In the genomic region with DNA sequence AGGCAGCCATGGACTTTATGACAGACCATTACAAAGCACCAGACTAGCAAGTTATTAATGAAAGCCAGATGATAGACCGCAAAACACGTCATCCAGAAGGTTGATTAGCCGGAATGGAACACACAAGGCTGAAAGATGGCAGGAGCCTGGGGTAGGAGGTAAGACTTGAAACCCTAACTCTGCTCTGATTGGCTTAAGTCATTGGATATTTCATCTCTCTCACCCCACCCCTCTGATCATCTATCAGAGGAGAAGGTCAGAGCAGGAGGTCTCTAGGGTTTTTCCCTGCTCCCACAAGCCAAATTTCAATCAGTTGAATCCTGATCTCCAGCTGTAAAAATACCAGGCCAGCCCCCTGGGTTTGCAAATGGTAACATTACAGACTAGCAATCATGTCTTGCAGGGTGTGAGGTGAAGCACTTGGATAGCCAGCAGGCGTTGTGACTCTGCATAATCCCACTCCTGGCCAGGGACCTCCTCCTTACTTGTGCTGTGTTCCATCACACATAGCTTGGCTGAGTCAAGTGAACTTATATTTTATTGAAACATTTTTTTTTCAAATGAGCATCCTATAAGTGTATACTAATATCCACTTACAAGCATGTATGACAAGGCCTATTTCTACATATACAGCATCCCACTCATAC, we compare ENCODE assay signal across 28 mouse cellular contexts.
DNase-seq lines count a peak whose midpoint lies in the region; ATAC-seq lines count a peak whose summit lies in the region.
"Had no signal": no experiment of that assay in that cellular context is flagged by ENCODE, and none has a peak within 500 bp of the region (broad histone marks: within the 10 kb centered on the region; RNA-seq: fewer than 3 reads in every experiment).

No protein-coding gene starts in this region.

- H3K9me3 ChIP-seq in limb, embryonic 11.5 days (ENCODE audit: control insufficient read depth, low read length): no peaks in the 10 kb centered on the region
- H3K9me3 ChIP-seq in limb, embryonic 10.5 days (replicated peaks): no peaks in the 10 kb centered on the region
- no peaks in the 10 kb centered on the region for H3K9me3 ChIP-seq in embryonic facial prominence, embryonic 12.5 days
- H3K9me3 ChIP-seq in hindbrain, embryonic 14.5 days (ENCODE audit: control insufficient read depth, low read length): no peaks in the 10 kb centered on the region
- H3K9me3 ChIP-seq in hindbrain, embryonic 12.5 days (replicated peaks): no peaks in the 10 kb centered on the region
- H3K9me3 ChIP-seq: forebrain, embryonic 10.5 days; forebrain, embryonic 15.5 days; heart, embryonic 12.5 days; intestine, embryonic 15.5 days; limb, embryonic 12.5 days; liver, embryonic 12.5 days; midbrain, embryonic 12.5 days had no signal

- no peaks in the 10 kb centered on the region for H3K4me1 ChIP-seq in limb, embryonic 11.5 days (ENCODE audit: control insufficient read depth, insufficient read depth, low read length)
- H3K4me1 ChIP-seq in limb, embryonic 10.5 days: peaks cover 7% of the 10 kb centered on the region; the same call in 1 of the 2 replicates
- no peaks in the 10 kb centered on the region for H3K4me1 ChIP-seq in embryonic facial prominence, embryonic 12.5 days
- H3K4me1 ChIP-seq in hindbrain, embryonic 14.5 days (replicated peaks; ENCODE audit: control insufficient read depth, insufficient read depth, low read length): 0 out of 2 replicates have a peak, but pooled peaks cover 3% of the 10 kb centered on the region
- H3K4me1 ChIP-seq in hindbrain, embryonic 12.5 days: no peaks in the 10 kb centered on the region
- H3K4me1 ChIP-seq: forebrain, embryonic 15.5 days; liver, embryonic 12.5 days; midbrain, embryonic 12.5 days had no signal

- no peaks in the 10 kb centered on the region for H3K36me3 ChIP-seq in limb, embryonic 11.5 days (ENCODE audit: control insufficient read depth, insufficient read depth, low read length)
- H3K36me3 ChIP-seq in limb, embryonic 10.5 days: no peaks in the 10 kb centered on the region
- H3K36me3 ChIP-seq in embryonic facial prominence, embryonic 12.5 days: no peaks in the 10 kb centered on the region
- no peaks in the 10 kb centered on the region for H3K36me3 ChIP-seq in hindbrain, embryonic 14.5 days (replicated peaks; ENCODE audit: control insufficient read depth, insufficient read depth)
- H3K36me3 ChIP-seq in hindbrain, embryonic 12.5 days: no peaks in the 10 kb centered on the region
- H3K36me3 ChIP-seq: forebrain, embryonic 10.5 days; forebrain, embryonic 15.5 days; heart, embryonic 12.5 days; intestine, embryonic 15.5 days; limb, embryonic 12.5 days; liver, embryonic 12.5 days; midbrain, embryonic 12.5 days had no signal

- ATAC-seq in limb, embryonic 11.5 days (ENCODE audit: insufficient number of reproducible peaks, low FRiP score, low TSS enrichment, low read depth): no peak
- ATAC-seq in embryonic facial prominence, embryonic 12.5 days (ENCODE audit: insufficient number of reproducible peaks, insufficient read depth, low FRiP score, low TSS enrichment): peak; percentile 56; the same call in 1 of the 2 replicates
- ATAC-seq in hindbrain, embryonic 14.5 days (ENCODE audit: low FRiP score): no peak
- no peak for ATAC-seq in hindbrain, embryonic 12.5 days (ENCODE audit: low FRiP score)
- ATAC-seq: CD4-positive, CD25-positive, alpha-beta regulatory T cell, adult 4 months; forebrain, embryonic 15.5 days; hindbrain, embryonic 16.5 days; intestine, embryonic 15.5 days; liver, embryonic 12.5 days; liver, postnatal 0 days had no signal

- no peak overlapping the region for H3K4me3 ChIP-seq in limb, embryonic 11.5 days (ENCODE audit: low read depth, low read length)
- no peak overlapping the region for H3K4me3 ChIP-seq in limb, embryonic 10.5 days
- H3K4me3 ChIP-seq in embryonic facial prominence, embryonic 12.5 days: no peak overlapping the region
- no peak overlapping the region for H3K4me3 ChIP-seq in hindbrain, embryonic 14.5 days (replicated peaks; ENCODE audit: low read length)
- no peak overlapping the region for H3K4me3 ChIP-seq in hindbrain, embryonic 12.5 days
- H3K4me3 ChIP-seq: forebrain, embryonic 10.5 days; forebrain, embryonic 15.5 days; heart, adult 2 months; heart, embryonic 12.5 days; intestine, embryonic 15.5 days; limb, embryonic 12.5 days; liver, embryonic 12.5 days; midbrain, embryonic 12.5 days had no signal

- no peak overlapping the region for H3K27ac ChIP-seq in limb, embryonic 11.5 days (replicated peaks; ENCODE audit: low read depth, low read length)
- no peak overlapping the region for H3K27ac ChIP-seq in limb, embryonic 10.5 days
- H3K27ac ChIP-seq in embryonic facial prominence, embryonic 12.5 days: no peak overlapping the region
- H3K27ac ChIP-seq in hindbrain, embryonic 14.5 days: no peak overlapping the region
- H3K27ac ChIP-seq in hindbrain, embryonic 12.5 days: no peak overlapping the region
- H3K27ac ChIP-seq: forebrain, embryonic 10.5 days; forebrain, embryonic 15.5 days; heart, adult 2 months; intestine, embryonic 15.5 days; kidney, postnatal 0 days; limb, embryonic 12.5 days; liver, embryonic 12.5 days; midbrain, embryonic 12.5 days had no signal

- H3K9ac ChIP-seq in limb, embryonic 11.5 days (ENCODE audit: low read length): no peak overlapping the region
- H3K9ac ChIP-seq in embryonic facial prominence, embryonic 12.5 days: no peak overlapping the region
- H3K9ac ChIP-seq in hindbrain, embryonic 14.5 days: no peak overlapping the region
- no peak overlapping the region for H3K9ac ChIP-seq in hindbrain, embryonic 12.5 days
- H3K9ac ChIP-seq: forebrain, embryonic 15.5 days; heart, embryonic 12.5 days; intestine, embryonic 15.5 days; limb, embryonic 12.5 days; liver, embryonic 12.5 days; liver, postnatal 0 days; midbrain, embryonic 12.5 days had no signal

- no peak overlapping the region for H3K4me2 ChIP-seq in limb, embryonic 11.5 days (ENCODE audit: low read depth, severe bottlenecking)
- H3K4me2 ChIP-seq in embryonic facial prominence, embryonic 12.5 days (replicated peaks): no peak overlapping the region
- no peak overlapping the region for H3K4me2 ChIP-seq in hindbrain, embryonic 14.5 days (replicated peaks)
- no peak overlapping the region for H3K4me2 ChIP-seq in hindbrain, embryonic 12.5 days (replicated peaks)
- H3K4me2 ChIP-seq: forebrain, embryonic 15.5 days; heart, embryonic 12.5 days; intestine, embryonic 15.5 days; limb, embryonic 12.5 days; liver, embryonic 12.5 days; midbrain, embryonic 12.5 days had no signal

- no peaks in the 10 kb centered on the region for H3K27me3 ChIP-seq in limb, embryonic 11.5 days (ENCODE audit: control insufficient read depth, insufficient read depth, low read length)
- H3K27me3 ChIP-seq in limb, embryonic 10.5 days (ENCODE audit: low read depth, poor library complexity, severe bottlenecking): no peaks in the 10 kb centered on the region
- H3K27me3 ChIP-seq in embryonic facial prominence, embryonic 12.5 days: no peaks in the 10 kb centered on the region
- H3K27me3 ChIP-seq in hindbrain, embryonic 14.5 days (ENCODE audit: control insufficient read depth, insufficient read depth, low read length): no peaks in the 10 kb centered on the region
- no peaks in the 10 kb centered on the region for H3K27me3 ChIP-seq in hindbrain, embryonic 12.5 days
- H3K27me3 ChIP-seq: forebrain, embryonic 15.5 days; heart, embryonic 12.5 days; intestine, embryonic 15.5 days; limb, embryonic 12.5 days; liver, embryonic 12.5 days; midbrain, embryonic 12.5 days had no signal

- peak; percentile 44 for DNase-seq in limb, embryonic 11.5 days (ENCODE audit: low spot score)
- DNase-seq in limb, embryonic 10.5 days (ENCODE audit: low spot score): no peak
- peak; percentile 20 for DNase-seq in hindlimb bud, embryonic 11.5 days (ENCODE audit: extremely low spot score, low read depth, low spot score)
- DNase-seq in hindbrain, embryonic 14.5 days (ENCODE audit: low spot score): no peak
- no peak for DNase-seq in spleen, postnatal 36 days (ENCODE audit: low spot score in 2 of 2)
- DNase-seq: adrenal gland, postnatal 25 days; cerebellum, adult 18-20 months; cerebellum, postnatal 10 days; heart, adult 2 months; kidney, adult 2 months; kidney, postnatal 4 days; layer of hippocampus, postnatal 36 days; liver, postnatal 0 days; lung, postnatal 36 days; right cerebral cortex, postnatal 25 days; thymus, postnatal 14 days had no signal

- WGBS in limb, embryonic 11.5 days: 25% methylated on average over 4 of the region's 4 CpGs
- WGBS in limb, embryonic 10.5 days: 51% methylated on average over 4 of the region's 4 CpGs
- WGBS in embryonic facial prominence, embryonic 12.5 days: 50% methylated on average over 4 of the region's 4 CpGs
- WGBS in hindbrain, embryonic 14.5 days: 89% methylated on average over 4 of the region's 4 CpGs
- WGBS in hindbrain, embryonic 12.5 days: 76% methylated on average over 4 of the region's 4 CpGs

Comparison
In these comparisons a context has a peak if more than half of its experiments do, and no peak if none do; other contexts are left out.
1. DNase-seq: peak in limb, embryonic 11.5 days (single experiment) and hindlimb bud, embryonic 11.5 days (single experiment); none in limb, embryonic 10.5 days (single experiment), hindbrain, embryonic 14.5 days (single experiment) and spleen, postnatal 36 days (0 of 2).